Mouse (Mus musculus) heart, embryonic 10.5 days (tissue): Measurements from ENCODE around the gene Egfr. TPM values are rescaled to one million over a fixed set of nuclear protein-coding genes. Genes with fewer than 3 reads are reported as not detected.

Experiments
- DNase-seq: peaks from one replicate; pipeline ENCODE4 v3.0.0-alpha.2; 2017; ENCODE audit warnings: low spot score
- H3K27ac ChIP-seq: fragments of 300-500 bp; sonication (generic); 2 replicates; pipeline ENCODE4 v1.5.1; 2016; ENCODE audit warnings: mild to moderate bottlenecking
- H3K27me3 ChIP-seq: fragments of 300-500 bp; sonication (generic); 2 replicates; pipeline ENCODE4 v1.6.1; 2016; ENCODE audit warnings: mild to moderate bottlenecking; ENCODE audit not compliant: poor library complexity, insufficient read depth, severe bottlenecking
- H3K36me3 ChIP-seq: fragments of 300-500 bp; sonication (generic); 2 replicates; pipeline ENCODE4 v1.6.1; 2016; ENCODE audit warnings: mild to moderate bottlenecking, moderate library complexity
- H3K4me1 ChIP-seq: fragments of 300-500 bp; sonication (generic); 2 replicates; pipeline ENCODE4 v1.6.1; 2016; ENCODE audit warnings: mild to moderate bottlenecking
- H3K4me3 ChIP-seq: fragments of 300-500 bp; sonication (generic); 2 replicates; pipeline ENCODE4 v1.5.1; 2016; ENCODE audit warnings: mild to moderate bottlenecking, moderate library complexity
- H3K9me3 ChIP-seq: fragments of 300-500 bp; sonication (generic); 2 replicates; pipeline ENCODE4 v1.6.1; 2016; ENCODE audit warnings: mild to moderate bottlenecking, moderate library complexity
- WGBS: fragments of 180-500 bp; shearing (Covaris S2); methylation state at CpG from one replicate; pipeline ENCODE4 v1.1.7; 2016; 5-methylcytosine and 5-hydroxymethylcytosine counted together
- polyA plus RNA-seq: library from polyadenylated mRNA; unstranded; fragments of >200 nt; fragmentation: Nextera tagmentation; extraction: Ambion mirVana; gene quantifications from 2 replicates; pipeline ENCODE4 v1.2.1, GENCODE M21; 2016

The Egfr gene
- polyA plus RNA-seq, 1 experiment from 2014 or later: 3.1 TPM

- DNase-seq: no peak
- Histone ChIP-seq H3K27ac (no peak overlapping the region), H3K36me3 (no peaks in the 10 kb centered on the region)
Measured at GRCm38 (mm10) chr11:16795012-16795411, 43.0 kb downstream of the Egfr start.

GRCm38 (mm10) chr11:16795513-16795912, 43.5 kb downstream of the Egfr start:
- Histone ChIP-seq H3K36me3 (no peaks in the 10 kb centered on the region), H3K9me3 (no peaks in the 10 kb centered on the region), H3K27ac (no peak overlapping the region), H3K27me3 (no peaks in the 10 kb centered on the region), H3K4me3 (no peak overlapping the region), H3K4me1 (0 out of 2 replicates have a peak, but pooled peaks cover 3% of the 10 kb centered on the region)
- no peak for DNase-seq
- 74% methylated on average over 6 of the region's 6 CpGs for WGBS

More at GRCm38 (mm10) chr11:16795012-16795411, 43.0 kb downstream of the Egfr start:
- Histone ChIP-seq H3K4me1 (no peaks in the 10 kb centered on the region), H3K4me3 (no peak overlapping the region), H3K27me3 (no peaks in the 10 kb centered on the region), H3K9me3 (no peaks in the 10 kb centered on the region)

DNA sequence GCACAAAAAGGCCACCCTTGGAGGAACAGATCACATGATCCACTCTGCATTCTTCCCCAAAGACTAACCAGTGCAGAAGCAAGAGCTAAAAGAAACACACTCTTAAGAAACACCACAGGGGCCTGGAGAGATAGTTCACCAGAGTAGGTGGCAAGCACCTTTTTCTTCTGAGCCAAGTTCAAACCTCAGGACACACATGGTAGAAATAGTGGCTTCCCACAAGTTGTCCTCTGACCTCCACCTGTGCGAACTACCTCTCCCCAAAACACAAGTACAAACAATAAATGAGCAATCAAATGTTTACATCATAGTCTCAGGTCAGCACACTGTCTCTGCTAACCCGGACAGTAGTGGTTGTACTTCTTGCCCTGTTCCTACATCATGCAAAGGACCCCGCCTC, 45.5 kb downstream of the Egfr start:
- DNase-seq: no peak
- peaks cover 8% of the 10 kb centered on the region; the same call in 1 of the 2 replicates for H3K27me3 ChIP-seq
- no peak overlapping the region for H3K4me3 ChIP-seq
- no peaks in the 10 kb centered on the region for H3K36me3 ChIP-seq
- H3K9me3 ChIP-seq: no peaks in the 10 kb centered on the region
- 0 out of 2 replicates have a peak, but pooled peaks cover 4% of the 10 kb centered on the region for H3K4me1 ChIP-seq
- 80% methylated on average over 3 of the region's 3 CpGs for whole genome bisulfite sequencing
- H3K27ac ChIP-seq: no peak overlapping the region

GRCm38 (mm10) chr11:16798136-16798535, 46.1 kb downstream of the Egfr start:
- H3K27me3 ChIP-seq: peaks cover 8% of the 10 kb centered on the region; the same call in 1 of the 2 replicates
- H3K4me1 ChIP-seq: 0 out of 2 replicates have a peak, but pooled peaks cover 4% of the 10 kb centered on the region
- no peak overlapping the region for H3K27ac ChIP-seq
- DNase-seq: no peak
- H3K4me3 ChIP-seq: no peak overlapping the region
- no peaks in the 10 kb centered on the region for H3K9me3 ChIP-seq
- no peaks in the 10 kb centered on the region for H3K36me3 ChIP-seq

- H3K36me3 ChIP-seq: no peaks in the 10 kb centered on the region
- H3K27me3 ChIP-seq: peaks cover 8% of the 10 kb centered on the region; the same call in 1 of the 2 replicates
- no peaks in the 10 kb centered on the region for H3K9me3 ChIP-seq
- 0 out of 2 replicates have a peak, but pooled peaks cover 4% of the 10 kb centered on the region for H3K4me1 ChIP-seq
- WGBS: 67% methylated on average over 6 of the region's 6 CpGs
- no peak overlapping the region for H3K27ac ChIP-seq
- DNase-seq: no peak
- no peak overlapping the region for H3K4me3 ChIP-seq
Measured at GRCm38 (mm10) chr11:16800507-16800906, 48.5 kb downstream of the Egfr start.

GRCm38 (mm10) chr11:16802668-16803067, 50.7 kb downstream of the Egfr start:
- no peak for DNase-seq
- Histone ChIP-seq H3K27me3 (peaks cover 8% of the 10 kb centered on the region; the same call in 1 of the 2 replicates), H3K4me3 (no peak overlapping the region), H3K36me3 (no peaks in the 10 kb centered on the region), H3K4me1 (0 out of 2 replicates have a peak, but pooled peaks cover 4% of the 10 kb centered on the region), H3K9me3 (no peaks in the 10 kb centered on the region), H3K27ac (no peak overlapping the region)
- 90% methylated on average over 1 of the region's 1 CpGs for WGBS

GRCm38 (mm10) chr11:16804016-16804415, 52.0 kb downstream of the Egfr start:
- Histone ChIP-seq H3K4me1 (0 out of 2 replicates have a peak, but pooled peaks cover 4% of the 10 kb centered on the region), H3K27ac (no peak overlapping the region), H3K27me3 (peaks cover 14% of the 10 kb centered on the region; the same call in 1 of the 2 replicates), H3K4me3 (no peak overlapping the region), H3K9me3 (no peaks in the 10 kb centered on the region), H3K36me3 (no peaks in the 10 kb centered on the region)
- DNase-seq: no peak
- 95% methylated on average over 2 of the region's 2 CpGs for WGBS

GRCm38 (mm10) chr11:16805886-16806285, 53.9 kb downstream of the Egfr start:
- Histone ChIP-seq H3K36me3 (no peaks in the 10 kb centered on the region), H3K27me3 (peaks cover 19% of the 10 kb centered on the region; the same call in 1 of the 2 replicates), H3K27ac (no peak overlapping the region), H3K4me1 (0 out of 2 replicates have a peak, but pooled peaks cover 6% of the 10 kb centered on the region), H3K9me3 (no peaks in the 10 kb centered on the region), H3K4me3 (no peak overlapping the region)
- no peak for DNase-seq
- 88% methylated on average over 4 of the region's 4 CpGs for WGBS

DNA sequence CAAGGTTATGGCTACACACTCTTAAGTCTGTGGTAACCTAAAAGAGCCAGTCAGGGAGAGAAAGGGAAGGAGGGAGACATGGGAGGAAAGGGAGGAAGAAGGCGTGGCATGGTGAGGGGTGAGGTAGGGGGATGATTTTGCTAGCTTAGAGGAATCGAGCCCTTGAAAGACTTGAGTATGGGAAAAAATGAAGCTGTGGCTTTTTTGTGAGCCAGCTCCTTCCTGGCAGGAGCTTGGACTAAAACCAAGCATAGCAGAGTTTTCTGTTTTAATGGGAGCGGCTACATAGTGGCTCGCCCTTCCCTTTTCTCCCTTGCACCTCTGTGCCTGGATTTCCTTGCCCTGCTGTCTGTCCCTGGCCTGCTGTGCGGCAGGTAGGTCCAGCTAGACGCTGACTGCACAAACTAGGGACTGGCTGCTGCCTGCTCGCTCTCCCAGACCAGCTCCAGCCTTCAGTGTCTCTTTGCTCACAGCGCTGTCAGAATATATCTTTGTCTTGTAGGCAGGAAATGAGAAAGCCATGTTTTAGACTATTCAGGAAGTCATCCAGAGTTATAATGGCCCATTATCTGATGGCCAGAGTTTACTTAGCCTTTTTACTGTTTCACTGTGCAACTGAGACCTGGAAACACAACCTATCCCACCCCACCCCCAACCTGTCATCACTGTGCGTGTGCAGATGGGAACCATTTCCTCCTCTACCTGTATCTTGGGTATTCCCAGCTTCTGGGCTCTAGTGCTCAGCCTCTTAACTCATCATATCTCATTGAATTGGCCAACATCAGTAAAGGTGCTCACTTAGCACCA, 57.4 kb downstream of the Egfr start:
- Histone ChIP-seq H3K27ac (peak overlapping the region; percentile 36; the same call in 1 of the 2 replicates), H3K36me3 (no peaks in the 10 kb centered on the region), H3K4me1 (peaks cover 13% of the 10 kb centered on the region; the same call in 1 of the 2 replicates), H3K9me3 (no peaks in the 10 kb centered on the region), H3K4me3 (no peak overlapping the region), H3K27me3 (peaks cover 11% of the 10 kb centered on the region; the same call in 1 of the 2 replicates)
- DNase-seq: no peak
- 64% methylated on average over 9 of the region's 9 CpGs for WGBS

DNA sequence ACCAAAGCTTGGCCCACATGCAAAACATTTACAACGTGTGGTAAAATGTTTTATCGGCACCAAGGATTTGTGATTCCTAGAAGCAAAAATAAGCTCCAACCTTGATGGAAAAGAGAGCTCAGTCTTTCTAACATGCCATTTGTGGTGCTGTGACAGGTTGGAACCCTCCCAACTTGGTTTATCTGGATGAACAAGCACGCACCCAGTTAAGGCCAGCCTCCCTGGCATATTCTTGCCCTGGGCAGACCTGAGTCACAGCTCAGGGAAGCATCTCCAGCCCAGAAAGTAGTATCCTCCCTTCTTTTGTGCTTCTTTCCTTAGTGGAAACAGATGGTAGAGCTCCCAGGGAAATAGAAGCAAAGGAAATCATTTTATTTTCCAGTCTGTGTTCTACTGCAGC, 58.1 kb downstream of the Egfr start:
- Histone ChIP-seq H3K27me3 (peaks cover 11% of the 10 kb centered on the region; the same call in 1 of the 2 replicates), H3K4me1 (peaks cover 13% of the 10 kb centered on the region; the same call in 1 of the 2 replicates), H3K4me3 (no peak overlapping the region), H3K27ac (no peak overlapping the region), H3K9me3 (no peaks in the 10 kb centered on the region), H3K36me3 (no peaks in the 10 kb centered on the region)
- 85% methylated on average over 3 of the region's 3 CpGs for WGBS
- DNase-seq: no peak

GRCm38 (mm10) chr11:16813298-16813697, 61.3 kb downstream of the Egfr start:
- Histone ChIP-seq H3K27me3 (peaks cover 10% of the 10 kb centered on the region; the same call in 1 of the 2 replicates), H3K27ac (no peak overlapping the region), H3K4me3 (no peak overlapping the region), H3K4me1 (peaks cover 13% of the 10 kb centered on the region; the same call in 1 of the 2 replicates), H3K36me3 (no peaks in the 10 kb centered on the region), H3K9me3 (no peaks in the 10 kb centered on the region)
- no peak for DNase-seq

- peaks cover 4% of the 10 kb centered on the region; the same call in 1 of the 2 replicates for H3K27me3 ChIP-seq
- H3K27ac ChIP-seq: no peak overlapping the region
- DNase-seq: no peak
- H3K4me3 ChIP-seq: no peak overlapping the region
- H3K4me1 ChIP-seq: peaks cover 7% of the 10 kb centered on the region; the same call in 1 of the 2 replicates
- H3K9me3 ChIP-seq: no peaks in the 10 kb centered on the region
- no peaks in the 10 kb centered on the region for H3K36me3 ChIP-seq
- 85% methylated on average over 9 of the region's 9 CpGs for WGBS
Measured at GRCm38 (mm10) chr11:16816414-16816813, 64.4 kb downstream of the Egfr start.

- no peak for DNase-seq
- peaks cover 4% of the 10 kb centered on the region; the same call in 1 of the 2 replicates for H3K27me3 ChIP-seq
- no peak overlapping the region for H3K4me3 ChIP-seq
- H3K36me3 ChIP-seq: no peaks in the 10 kb centered on the region
- 52% methylated on average over 6 of the region's 6 CpGs for WGBS
- H3K27ac ChIP-seq: 0 out of 2 replicates have a peak overlapping the region, but pooled peaks have one; percentile 29
- peaks cover 7% of the 10 kb centered on the region; the same call in 1 of the 2 replicates for H3K4me1 ChIP-seq
- H3K9me3 ChIP-seq: no peaks in the 10 kb centered on the region
Measured at GRCm38 (mm10) chr11:16817336-16818034, 65.5 kb downstream of the Egfr start.
